In genomic region chr7:44537009-44537408, GRCm38 (mm10) we compare ENCODE assay signal across 21 mouse cellular contexts. TPM values are rescaled to one million over a fixed set of nuclear protein-coding genes. Genes with fewer than 3 reads are reported as not detected.
DNase-seq lines count a peak whose midpoint lies in the region; ATAC-seq and TF ChIP-seq lines count a peak whose summit lies in the region.
"Had no signal": no experiment of that assay in that cellular context is flagged by ENCODE, and none has a peak within 500 bp of the region (broad histone marks: within the 10 kb centered on the region; RNA-seq: fewer than 3 reads in every experiment).

No protein-coding gene starts in this region.

- WGBS in forebrain, embryonic 13.5 days: 90% methylated on average over 7 of the region's 7 CpGs
- 80% methylated on average over 7 of the region's 7 CpGs for WGBS in forebrain, embryonic 15.5 days
- WGBS in hindbrain, embryonic 12.5 days: 90% methylated on average over 7 of the region's 7 CpGs
- 71% methylated on average over 7 of the region's 7 CpGs for WGBS in hindbrain, postnatal 0 days

- TF ChIP-seq RAD21 in CH12.LX (IDR thresholded peaks at IDR 0.05; ENCODE audit: low read depth, low read length): no peak

- H3K27ac ChIP-seq in forebrain, embryonic 13.5 days: no peak overlapping the region
- H3K27ac ChIP-seq in forebrain, embryonic 15.5 days (replicated peaks): no peak overlapping the region
- H3K27ac ChIP-seq in hindbrain, embryonic 12.5 days: no peak overlapping the region
- H3K27ac ChIP-seq in hindbrain, postnatal 0 days: no peak overlapping the region
- H3K27ac ChIP-seq in CH12.LX (ENCODE audit: insufficient read depth, low read depth): peak overlapping the region; percentile 61
- H3K27ac ChIP-seq: embryonic facial prominence, embryonic 12.5 days; forebrain, embryonic 10.5 days; liver, embryonic 14.5 days; macrophage; midbrain, embryonic 13.5 days; neural tube, embryonic 13.5 days had no signal

- CTCF ChIA-PET in Patski (lab: Charles Lee): interaction anchor here (1.1 to 2.9 kb wide), 4 partner anchors 10 to 24 kb away, joined by 3 to 26 read pairs (median 18); partner anchors contain the start of gene Pold1

- H3K4me1 ChIP-seq in forebrain, embryonic 13.5 days: no peaks in the 10 kb centered on the region
- no peaks in the 10 kb centered on the region for H3K4me1 ChIP-seq in forebrain, embryonic 15.5 days
- H3K4me1 ChIP-seq in hindbrain, embryonic 12.5 days: no peaks in the 10 kb centered on the region
- H3K4me1 ChIP-seq in hindbrain, postnatal 0 days (ENCODE audit: insufficient read depth, low read length): no peaks in the 10 kb centered on the region
- H3K4me1 ChIP-seq in CH12.LX (ENCODE audit: control insufficient read depth in 1 of 2, insufficient read depth in 2 of 2): peaks cover 53 to 68% of the 10 kb centered on the region in 2 experiments
- H3K4me1 ChIP-seq: embryonic facial prominence, embryonic 12.5 days; forebrain, embryonic 10.5 days; midbrain, embryonic 13.5 days; neural tube, embryonic 13.5 days had no signal

- H3K4me3 ChIP-seq in forebrain, embryonic 13.5 days: no peak overlapping the region
- no peak overlapping the region for H3K4me3 ChIP-seq in forebrain, embryonic 15.5 days
- no peak overlapping the region for H3K4me3 ChIP-seq in hindbrain, embryonic 12.5 days
- no peak overlapping the region for H3K4me3 ChIP-seq in hindbrain, postnatal 0 days (ENCODE audit: low read length)
- H3K4me3 ChIP-seq in CH12.LX (replicated peaks in 1 of 3; ENCODE audit: low read depth in 2 of 3, low read length in 2 of 3, poor library complexity in 1 of 3): no peak overlapping the region
- H3K4me3 ChIP-seq: embryonic facial prominence, embryonic 12.5 days; forebrain, embryonic 10.5 days; midbrain, embryonic 13.5 days; neural tube, embryonic 13.5 days had no signal

- ATAC-seq in forebrain, embryonic 13.5 days: no peak
- ATAC-seq in forebrain, embryonic 15.5 days (replicated peaks): no peak
- no peak for ATAC-seq in hindbrain, embryonic 12.5 days (ENCODE audit: low FRiP score)
- ATAC-seq in hindbrain, postnatal 0 days: no peak
- ATAC-seq in Patski: peak; percentile 31
- ATAC-seq: intestine, postnatal 0 days; midbrain, embryonic 13.5 days had no signal

- TF ChIP-seq EP300 in CH12.LX (IDR thresholded peaks at IDR 0.05; ENCODE audit: low read length): no peak

- H3K9ac ChIP-seq in forebrain, embryonic 13.5 days: 0 out of 2 replicates have a peak overlapping the region, but pooled peaks have one; percentile 21
- H3K9ac ChIP-seq in forebrain, embryonic 15.5 days (replicated peaks): no peak overlapping the region
- peak overlapping the region; percentile 23; the same call in 1 of the 2 replicates for H3K9ac ChIP-seq in hindbrain, embryonic 12.5 days
- no peak overlapping the region for H3K9ac ChIP-seq in hindbrain, postnatal 0 days (replicated peaks; ENCODE audit: low read length)
- no peak overlapping the region for H3K9ac ChIP-seq in CH12.LX (ENCODE audit: insufficient read depth, low read depth)
- H3K9ac ChIP-seq: embryonic facial prominence, embryonic 12.5 days; liver, embryonic 14.5 days; midbrain, embryonic 13.5 days; neural tube, embryonic 13.5 days had no signal

- no peak for DNase-seq in hindbrain, postnatal 0 days (ENCODE audit: low spot score)
- DNase-seq in CH12.LX (ENCODE audit: extremely low read depth): no peak
- DNase-seq in Patski (ENCODE audit: low read depth, low spot score): no peak
- DNase-seq: adrenal gland, adult 8-10 months; gastrocnemius, postnatal 14 days; heart, postnatal 36 days; layer of hippocampus, postnatal 36 days; liver; right cerebral cortex, postnatal 4 days had no signal

- no peak for TF ChIP-seq POLR2A in CH12.LX (IDR thresholded peaks at IDR 0.05; ENCODE audit: low read depth, low read length)

- in situ Hi-C loops in CH12.LX (cut with MboI; ENCODE audit: low pct_ligation_motif_present, low pct_unique_long_range_greater_than_20kb, low sequenced_read_pairs): no loop called here
- in situ Hi-C loops in Patski (cut with MboI; ENCODE audit: low pct_unique_long_range_greater_than_20kb): no loop called here

- H3K79me2 ChIP-seq in CH12.LX (replicated peaks; ENCODE audit: control insufficient read depth, extremely low read depth, insufficient read depth, poor library complexity, severe bottlenecking): no peaks in the 10 kb centered on the region

- H3K4me2 ChIP-seq in forebrain, embryonic 13.5 days: no peak overlapping the region
- H3K4me2 ChIP-seq in forebrain, embryonic 15.5 days (replicated peaks): no peak overlapping the region
- no peak overlapping the region for H3K4me2 ChIP-seq in hindbrain, embryonic 12.5 days (replicated peaks)
- no peak overlapping the region for H3K4me2 ChIP-seq in hindbrain, postnatal 0 days (ENCODE audit: low read depth, low read length)
- no peak overlapping the region for H3K4me2 ChIP-seq in CH12.LX (ENCODE audit: insufficient read depth, low read depth, poor library complexity, severe bottlenecking)
- H3K4me2 ChIP-seq: embryonic facial prominence, embryonic 12.5 days; midbrain, embryonic 13.5 days; neural tube, embryonic 13.5 days had no signal

- no peak for TF ChIP-seq CTCF in hindbrain, postnatal 0 days (IDR thresholded peaks at IDR 0.05; ENCODE audit: low read depth)
- TF ChIP-seq CTCF in CH12.LX (conservative IDR thresholded peaks at IDR 0.05 in 1 of 2, IDR thresholded peaks at IDR 0.05 in 1 of 2; ENCODE audit: low read depth in 2 of 2, low read length in 2 of 2): no peak
- TF ChIP-seq CTCF in Patski (IDR thresholded peaks at IDR 0.05): no peak

- H3K27me3 ChIP-seq in forebrain, embryonic 13.5 days: no peaks in the 10 kb centered on the region
- H3K27me3 ChIP-seq in forebrain, embryonic 15.5 days: no peaks in the 10 kb centered on the region
- no peaks in the 10 kb centered on the region for H3K27me3 ChIP-seq in hindbrain, embryonic 12.5 days
- no peaks in the 10 kb centered on the region for H3K27me3 ChIP-seq in hindbrain, postnatal 0 days (ENCODE audit: insufficient read depth, low read length)
- H3K27me3 ChIP-seq in CH12.LX (replicated peaks): no peaks in the 10 kb centered on the region
- H3K27me3 ChIP-seq in Patski: no peaks in the 10 kb centered on the region
- H3K27me3 ChIP-seq: embryonic facial prominence, embryonic 12.5 days; midbrain, embryonic 13.5 days; neural tube, embryonic 13.5 days had no signal

- POLR2A ChIA-PET in Patski (lab: Charles Lee): interaction anchor here (0.7 to 2.7 kb wide), 3 partner anchors 10 to 17 kb away, joined by 3 to 6 read pairs (median 4); partner anchors contain the start of genes Nr1h2 and Pold1

- dilution Hi-C loops in CH12.LX (cut with MboI; ENCODE audit: extremely low pct_ligation_motif_present, extremely low pct_unique_long_range_greater_than_20kb, low sequenced_read_pairs): no loop called here

- no peaks in the 10 kb centered on the region for H3K9me3 ChIP-seq in forebrain, embryonic 13.5 days (replicated peaks)
- H3K9me3 ChIP-seq in forebrain, embryonic 15.5 days: no peaks in the 10 kb centered on the region
- H3K9me3 ChIP-seq in hindbrain, embryonic 12.5 days (replicated peaks): no peaks in the 10 kb centered on the region
- no peaks in the 10 kb centered on the region for H3K9me3 ChIP-seq in hindbrain, postnatal 0 days (ENCODE audit: low read length)
- no peaks in the 10 kb centered on the region for H3K9me3 ChIP-seq in CH12.LX (replicated peaks; ENCODE audit: low read length)
- H3K9me3 ChIP-seq: embryonic facial prominence, embryonic 12.5 days; forebrain, embryonic 10.5 days; midbrain, embryonic 13.5 days; neural tube, embryonic 13.5 days had no signal

- H3K36me3 ChIP-seq in forebrain, embryonic 13.5 days (ENCODE audit: poor library complexity, severe bottlenecking): peaks cover 99% of the 10 kb centered on the region
- peaks cover 14% of the 10 kb centered on the region; the same call in 1 of the 2 replicates for H3K36me3 ChIP-seq in forebrain, embryonic 15.5 days
- H3K36me3 ChIP-seq in hindbrain, embryonic 12.5 days: peaks cover 89% of the 10 kb centered on the region
- H3K36me3 ChIP-seq in hindbrain, postnatal 0 days (ENCODE audit: insufficient read depth, low read length): peaks cover 10% of the 10 kb centered on the region
- peaks cover 67 to 86% of the 10 kb centered on the region in 2 experiments for H3K36me3 ChIP-seq in CH12.LX (replicated peaks in 1 of 2; ENCODE audit: control insufficient read depth in 1 of 2, insufficient read depth in 1 of 2, low read length in 1 of 2)

RNA-seq across cellular contexts. Expression of gene Spib, which starts 5.1 kb away (rescaled TPM):
- polyA plus RNA-seq in forebrain, embryonic 13.5 days (2015; fragmentation: Nextera tagmentation; extraction: Ambion mirVana): not detected in 2 replicates
- polyA plus RNA-seq in forebrain, embryonic 15.5 days (2015; fragmentation: Nextera tagmentation; extraction: Ambion mirVana): not detected in 2 replicates
- polyA plus RNA-seq in hindbrain, embryonic 12.5 days (2016; fragmentation: Nextera tagmentation; extraction: Ambion mirVana): 0.08 and 0.10 TPM in 2 replicates
- total RNA-seq in hindbrain, postnatal 0 days (2014; rRNA removed): 0.05 TPM in 1 of 2 replicates, not detected in the other
- polyA plus RNA-seq in hindbrain, postnatal 0 days (2015; fragmentation: Nextera tagmentation; extraction: Ambion mirVana): 0.06 TPM in 1 of 2 replicates, not detected in the other
- 135 and 200 TPM in 2 replicates for total RNA-seq in CH12.LX (2012; rRNA removed)
- 162 and 194 TPM in 2 replicates for total RNA-seq in CH12.LX (2014; rRNA removed)
- polyA plus RNA-seq in CH12.LX (2012; ENCODE audit: insufficient read length, low read depth): 279 and 336 TPM in 2 replicates
- 0.14 TPM for polyA plus RNA-seq in Patski (2021)
- polyA plus RNA-seq: embryonic facial prominence, embryonic 12.5 days; forebrain, embryonic 10.5 days; heart, embryonic 14.5 days; midbrain, embryonic 13.5 days; stomach, embryonic 14.5 days had no signal

RNA-seq across cellular contexts. Expression of gene Pold1, which starts 11.6 kb away (rescaled TPM):
- 77.8 and 89.7 TPM in 2 replicates for polyA plus RNA-seq in forebrain, embryonic 13.5 days (2015; fragmentation: Nextera tagmentation; extraction: Ambion mirVana)
- 46.9 and 54.1 TPM in 2 replicates for polyA plus RNA-seq in forebrain, embryonic 15.5 days (2015; fragmentation: Nextera tagmentation; extraction: Ambion mirVana)
- polyA plus RNA-seq in hindbrain, embryonic 12.5 days (2016; fragmentation: Nextera tagmentation; extraction: Ambion mirVana): 72.1 and 73.5 TPM in 2 replicates
- 26.3 and 30.0 TPM in 2 replicates for total RNA-seq in hindbrain, postnatal 0 days (2014; rRNA removed)
- 17.6 and 18.7 TPM in 2 replicates for polyA plus RNA-seq in hindbrain, postnatal 0 days (2015; fragmentation: Nextera tagmentation; extraction: Ambion mirVana)
- total RNA-seq in CH12.LX (2012; rRNA removed): 103 and 131 TPM in 2 replicates
- total RNA-seq in CH12.LX (2014; rRNA removed): 44.2 and 49.3 TPM in 2 replicates
- 61.4 and 67.6 TPM in 2 replicates for polyA plus RNA-seq in CH12.LX (2012; ENCODE audit: insufficient read length, low read depth)
- 30.9 TPM for polyA plus RNA-seq in Patski (2021)

RNA-seq across cellular contexts. Expression of gene Mybpc2, which starts 12.6 kb away (rescaled TPM):
- 0.13 and 0.14 TPM in 2 replicates for polyA plus RNA-seq in forebrain, embryonic 13.5 days (2015; fragmentation: Nextera tagmentation; extraction: Ambion mirVana)
- polyA plus RNA-seq in forebrain, embryonic 15.5 days (2015; fragmentation: Nextera tagmentation; extraction: Ambion mirVana): 0.13 and 0.15 TPM in 2 replicates
- polyA plus RNA-seq in hindbrain, embryonic 12.5 days (2016; fragmentation: Nextera tagmentation; extraction: Ambion mirVana): 0.22 TPM in 1 of 2 replicates, not detected in the other
- total RNA-seq in hindbrain, postnatal 0 days (2014; rRNA removed): 0.14 and 0.47 TPM in 2 replicates
- polyA plus RNA-seq in hindbrain, postnatal 0 days (2015; fragmentation: Nextera tagmentation; extraction: Ambion mirVana): 0.19 and 0.25 TPM in 2 replicates
- total RNA-seq in CH12.LX (2012; rRNA removed): 3.0 and 5.0 TPM in 2 replicates
- 2.0 TPM in 2 replicates for total RNA-seq in CH12.LX (2014; rRNA removed)
- 8.3 and 8.6 TPM in 2 replicates for polyA plus RNA-seq in CH12.LX (2012; ENCODE audit: insufficient read length, low read depth)
- polyA plus RNA-seq in Patski (2021): 0.08 TPM
- polyA plus RNA-seq: liver, embryonic 14.5 days; macrophage had no signal

RNA-seq across cellular contexts. Expression of gene Nr1h2, which starts 16.7 kb away (rescaled TPM):
- polyA plus RNA-seq in forebrain, embryonic 13.5 days (2015; fragmentation: Nextera tagmentation; extraction: Ambion mirVana): 76.0 and 76.2 TPM in 2 replicates
- 70.5 and 79.5 TPM in 2 replicates for polyA plus RNA-seq in forebrain, embryonic 15.5 days (2015; fragmentation: Nextera tagmentation; extraction: Ambion mirVana)
- 71.5 and 75.8 TPM in 2 replicates for polyA plus RNA-seq in hindbrain, embryonic 12.5 days (2016; fragmentation: Nextera tagmentation; extraction: Ambion mirVana)
- total RNA-seq in hindbrain, postnatal 0 days (2014; rRNA removed): 71.2 and 76.4 TPM in 2 replicates
- polyA plus RNA-seq in hindbrain, postnatal 0 days (2015; fragmentation: Nextera tagmentation; extraction: Ambion mirVana): 50.5 and 57.6 TPM in 2 replicates
- total RNA-seq in CH12.LX (2012; rRNA removed) (36.8 and 50.0 TPM in 2 replicates), CH12.LX (2014; rRNA removed) (13.9 and 14.2 TPM in 2 replicates)
- polyA plus RNA-seq in CH12.LX (2012; ENCODE audit: insufficient read length, low read depth) (40.5 and 43.8 TPM in 2 replicates), Patski (2021) (113 TPM)

RNA-seq across cellular contexts. Expression of gene Napsa, which starts 35.2 kb away (rescaled TPM):
- 0.53 and 0.57 TPM in 2 replicates for polyA plus RNA-seq in forebrain, embryonic 13.5 days (2015; fragmentation: Nextera tagmentation; extraction: Ambion mirVana)
- polyA plus RNA-seq in forebrain, embryonic 15.5 days (2015; fragmentation: Nextera tagmentation; extraction: Ambion mirVana): 1.0 and 1.6 TPM in 2 replicates
- 0.87 and 1.2 TPM in 2 replicates for polyA plus RNA-seq in hindbrain, embryonic 12.5 days (2016; fragmentation: Nextera tagmentation; extraction: Ambion mirVana)
- total RNA-seq in hindbrain, postnatal 0 days (2014; rRNA removed): 0.90 TPM in 1 of 2 replicates, not detected in the other
- polyA plus RNA-seq in hindbrain, postnatal 0 days (2015; fragmentation: Nextera tagmentation; extraction: Ambion mirVana): 0.26 and 0.69 TPM in 2 replicates
- 194 and 200 TPM in 2 replicates for total RNA-seq in CH12.LX (2012; rRNA removed)
- total RNA-seq in CH12.LX (2014; rRNA removed): 133 and 175 TPM in 2 replicates
- polyA plus RNA-seq in CH12.LX (2012; ENCODE audit: insufficient read length, low read depth): 239 and 253 TPM in 2 replicates
- 2.7 TPM for polyA plus RNA-seq in Patski (2021)
- total RNA-seq: gastrocnemius, postnatal 14 days had no signal

Comparison
In these comparisons a context has a peak if more than half of its experiments do, and no peak if none do; other contexts are left out.
1. H3K9ac ChIP-seq: peak in forebrain, embryonic 13.5 days (single experiment) and hindbrain, embryonic 12.5 days (single experiment); none in forebrain, embryonic 15.5 days (single experiment), hindbrain, postnatal 0 days (single experiment) and CH12.LX (single experiment).
2. RNA of gene Spib, which starts 5.1 kb away (polyA plus RNA-seq): 279 to 336 TPM in CH12.LX; 0.14 TPM in Patski (single experiment), 0.08 to 0.10 TPM in hindbrain, embryonic 12.5 days, not detected in forebrain, embryonic 15.5 days, 0.06 TPM in hindbrain, postnatal 0 days and not detected in forebrain, embryonic 13.5 days; every median in the first group is over 100 times any median in the second.